Mouse (Mus musculus): ENCODE data around the gene Bri3.
"Not testable (repeated sequence)": the region's sequence is repeated elsewhere in the genome, so short reads cannot be mapped to it uniquely, and the experiment has no call there.

Bri3 gene

GRCm38 (mm10) chr5:144296090-144296604 lies 51.9 kb downstream of the Bri3 start:
- DNase-seq (ENCODE audit: low spot score) = no peak

GRCm38 (mm10) chr5:144303071-144303470 lies 58.8 kb downstream of the Bri3 start:
- no peak for DNase-seq (ENCODE audit: low spot score)

- DNase-seq (ENCODE audit: low spot score) = no peak
Observed at GRCm38 (mm10) chr5:144308929-144309328, 64.7 kb downstream of the Bri3 start.

- no peak for DNase-seq (ENCODE audit: low spot score)
Observed at GRCm38 (mm10) chr5:144312183-144312582, 67.9 kb downstream of the Bri3 start.

- DNase-seq (ENCODE audit: low spot score) = peak; percentile 57
Observed at GRCm38 (mm10) chr5:144313335-144313734, 69.1 kb downstream of the Bri3 start.

GRCm38 (mm10) chr5:144314731-144315494 lies 70.7 kb downstream of the Bri3 start:
- no peak for DNase-seq (ENCODE audit: low spot score)

GRCm38 (mm10) chr5:144316442-144316841 lies 72.2 kb downstream of the Bri3 start:
- no peak for DNase-seq (ENCODE audit: low spot score)

GRCm38 (mm10) chr5:144317426-144317825 lies 73.2 kb downstream of the Bri3 start:
- DNase-seq (ENCODE audit: low spot score) = no peak

GRCm38 (mm10) chr5:144318286-144318685 lies 74.0 kb downstream of the Bri3 start:
- no peak for DNase-seq (ENCODE audit: low spot score)

- peak; percentile 7 for DNase-seq (ENCODE audit: low spot score)
Observed at GRCm38 (mm10) chr5:144321681-144322080, 77.4 kb downstream of the Bri3 start.

GRCm38 (mm10) chr5:144322717-144323116 lies 78.5 kb downstream of the Bri3 start:
- DNase-seq (ENCODE audit: low spot score) = no peak

- no peak for DNase-seq (ENCODE audit: low spot score)
Observed at GRCm38 (mm10) chr5:144334010-144334409, 89.8 kb downstream of the Bri3 start.

- DNase-seq (ENCODE audit: low spot score) = not testable (repeated sequence)
Observed at GRCm38 (mm10) chr5:144335357-144335756, 91.1 kb downstream of the Bri3 start.

- no peak for DNase-seq (ENCODE audit: low spot score)
Observed at GRCm38 (mm10) chr5:144338787-144339186, 94.5 kb downstream of the Bri3 start.

- DNase-seq (ENCODE audit: low spot score) = no peak
Observed at GRCm38 (mm10) chr5:144341085-144341484, 96.8 kb downstream of the Bri3 start.

GRCm38 (mm10) chr5:144344592-144344991 lies 100.4 kb downstream of the Bri3 start:
- no peak for DNase-seq (ENCODE audit: low spot score)

- no peak for DNase-seq (ENCODE audit: low spot score)
Observed at GRCm38 (mm10) chr5:144351185-144351584, 106.9 kb downstream of the Bri3 start.

- DNase-seq (ENCODE audit: low spot score) = no peak
Observed at GRCm38 (mm10) chr5:144352250-144353047, 108.2 kb downstream of the Bri3 start.

- peak; percentile 24 for DNase-seq (ENCODE audit: low spot score)
Observed at GRCm38 (mm10) chr5:144356776-144357455, 112.7 kb downstream of the Bri3 start.

- no peak for DNase-seq (ENCODE audit: low spot score)
Observed at GRCm38 (mm10) chr5:144357551-144357880, 113.3 kb downstream of the Bri3 start.

- DNase-seq (ENCODE audit: low spot score) = peak; percentile 96
Observed at GRCm38 (mm10) chr5:144357881-144358591, 113.8 kb downstream of the Bri3 start, which contains the start of gene Baiap2l1. TSS of gene Baiap2l1 (minus strand) at chr5:144358112.

GRCm38 (mm10) chr5:144358592-144358917 lies 114.3 kb downstream of the Bri3 start:
- DNase-seq (ENCODE audit: low spot score) = no peak
